Mouse (Mus musculus): ENCODE measurements around the gene 1110017D15Rik.

1110017D15Rik gene

GRCm38 (mm10) chr4:41517233-41517632 lies at the start of gene 1110017D15Rik:
1110017D15Rik (minus strand) TSS chr4:41517333.
- no peak for DNase-seq

GRCm38 (mm10) chr4:41566123-41566522 lies 49.0 kb upstream of the 1110017D15Rik start:
- DNase-seq = no peak

GRCm38 (mm10) chr4:41563297-41563696 lies 46.2 kb upstream of the 1110017D15Rik start:
- no peak for DNase-seq

- no peak for DNase-seq
These were observed 40.0 kb upstream of the 1110017D15Rik start for GRCm38 (mm10) chr4:41557092-41557491.

GRCm38 (mm10) chr4:41556311-41556953 lies 39.3 kb upstream of the 1110017D15Rik start:
- no peak for DNase-seq

GRCm38 (mm10) chr4:41554994-41555663 lies 38.0 kb upstream of the 1110017D15Rik start:
- peak; percentile 85 to 90 for DNase-seq

GRCm38 (mm10) chr4:41553116-41553515 lies 36.0 kb upstream of the 1110017D15Rik start:
- DNase-seq = no peak

- peak; percentile 85 to 91 for DNase-seq
These were observed 35.4 kb upstream of the 1110017D15Rik start for GRCm38 (mm10) chr4:41552529-41552928.

- no peak for DNase-seq
These were observed 30.0 kb upstream of the 1110017D15Rik start for GRCm38 (mm10) chr4:41547086-41547485.

- DNase-seq = peak in 1 of 2 experiments; percentile 65
These were observed 28.9 kb upstream of the 1110017D15Rik start for GRCm38 (mm10) chr4:41545985-41546384.

- no peak for DNase-seq
These were observed 25.0 kb upstream of the 1110017D15Rik start for GRCm38 (mm10) chr4:41542136-41542535.

GRCm38 (mm10) chr4:41534866-41535265 lies 17.7 kb upstream of the 1110017D15Rik start:
- DNase-seq = no peak

- DNase-seq = peak in 1 of 2 experiments; percentile 74
These were observed 15.3 kb upstream of the 1110017D15Rik start for GRCm38 (mm10) chr4:41532420-41532819.

- DNase-seq = peak; percentile 89 to 90
These were observed 10.9 kb upstream of the 1110017D15Rik start for GRCm38 (mm10) chr4:41527996-41528395.

- DNase-seq = no peak
These were observed 9.9 kb upstream of the 1110017D15Rik start for GRCm38 (mm10) chr4:41527076-41527475.

- no peak for DNase-seq
These were observed 9.4 kb upstream of the 1110017D15Rik start for GRCm38 (mm10) chr4:41526553-41526952.

GRCm38 (mm10) chr4:41524829-41525228 lies 7.7 kb upstream of the 1110017D15Rik start:
- no peak for DNase-seq

GRCm38 (mm10) chr4:41523839-41524238 lies 6.7 kb upstream of the 1110017D15Rik start:
- DNase-seq = no peak

- DNase-seq = peak; percentile 54 to 73
These were observed 5.7 kb upstream of the 1110017D15Rik start for GRCm38 (mm10) chr4:41522788-41523187.

- DNase-seq = no peak
These were observed 5.0 kb upstream of the 1110017D15Rik start for GRCm38 (mm10) chr4:41522136-41522535.

- no peak for DNase-seq
These were observed 3.5 kb upstream of the 1110017D15Rik start for GRCm38 (mm10) chr4:41520641-41521040.

GRCm38 (mm10) chr4:41519195-41519594 lies 2.1 kb upstream of the 1110017D15Rik start:
- DNase-seq = no peak

- no peak for DNase-seq
These were observed 1.2 kb upstream of the 1110017D15Rik start for GRCm38 (mm10) chr4:41518349-41518748.

GRCm38 (mm10) chr4:41513714-41514113 lies 3.4 kb downstream of the 1110017D15Rik start:
- DNase-seq = no peak
